Mouse (Mus musculus) midbrain, embryonic 12.5 days (tissue): ENCODE results near the gene Gm13057. TPM values are rescaled to one million over a fixed set of nuclear protein-coding genes. Genes with fewer than 3 reads are reported as not detected.
"Not testable (repeated sequence)": the region's sequence is repeated elsewhere in the genome, so short reads cannot be mapped to it uniquely, and the experiment has no call there.

Source experiments
- ATAC-seq: fragments of 200-750 bp; cut with Nextera tagmentation; 2 replicates; pipeline ENCODE4 v1.8.0; 2017; ENCODE audit warnings: low read depth, moderate TSS enrichment, moderate library complexity; ENCODE audit not compliant: low FRiP score
- H3K27ac ChIP-seq: fragments of 300-500 bp; sonication (generic); replicated peaks from 2 replicates; pipeline ENCODE4 v1.5.1; 2016; ENCODE audit warnings: mild to moderate bottlenecking
- H3K27me3 ChIP-seq: fragments of 300-500 bp; sonication (generic); 2 replicates; pipeline ENCODE4 v1.6.1; 2016; ENCODE audit warnings: mild to moderate bottlenecking
- H3K36me3 ChIP-seq: fragments of 300-500 bp; sonication (generic); 2 replicates; pipeline ENCODE4 v1.6.1; 2016
- H3K4me1 ChIP-seq: fragments of 300-500 bp; sonication (generic); 2 replicates; pipeline ENCODE4 v1.6.1; 2016
- H3K4me2 ChIP-seq: fragments of 300-500 bp; sonication (generic); replicated peaks from 2 replicates; pipeline ENCODE4 v1.6.1; 2016; ENCODE audit warnings: mild to moderate bottlenecking, moderate library complexity
- H3K4me3 ChIP-seq: fragments of 300-500 bp; sonication (generic); 2 replicates; pipeline ENCODE4 v1.5.1; 2016; ENCODE audit warnings: mild to moderate bottlenecking
- H3K9ac ChIP-seq: fragments of 300-500 bp; sonication (generic); replicated peaks from 2 replicates; pipeline ENCODE4 v1.6.1; 2016; ENCODE audit warnings: mild to moderate bottlenecking, moderate library complexity
- H3K9me3 ChIP-seq: fragments of 300-500 bp; sonication (generic); 2 replicates; pipeline ENCODE4 v1.6.1; 2016; ENCODE audit warnings: mild to moderate bottlenecking
- WGBS: fragments of 180-500 bp; shearing (Covaris S2); methylation state at CpG from one replicate; pipeline ENCODE4 v1.1.7; 2016; 5-methylcytosine and 5-hydroxymethylcytosine counted together
- polyA plus RNA-seq: library from polyadenylated mRNA; unstranded; fragments of >200 nt; fragmentation: Nextera tagmentation; extraction: Ambion mirVana; gene quantifications from 2 replicates; pipeline ENCODE4 v1.2.1, GENCODE M21; 2016

Gm13057 gene
- not detected in 2 replicates for polyA plus RNA-seq

- WGBS: no CpG with 5 or more reads among the region's 3 CpGs
- not testable (repeated sequence) for H3K9ac ChIP-seq, H3K27ac ChIP-seq
Measured at GRCm38 (mm10) chr4:143551400-143551799, at the start of gene Gm13057, which contains the start of gene BC080695. Gm13057 (plus strand) TSS chr4:143551709. BC080695 (plus strand) TSS chr4:143551700.

DNA sequence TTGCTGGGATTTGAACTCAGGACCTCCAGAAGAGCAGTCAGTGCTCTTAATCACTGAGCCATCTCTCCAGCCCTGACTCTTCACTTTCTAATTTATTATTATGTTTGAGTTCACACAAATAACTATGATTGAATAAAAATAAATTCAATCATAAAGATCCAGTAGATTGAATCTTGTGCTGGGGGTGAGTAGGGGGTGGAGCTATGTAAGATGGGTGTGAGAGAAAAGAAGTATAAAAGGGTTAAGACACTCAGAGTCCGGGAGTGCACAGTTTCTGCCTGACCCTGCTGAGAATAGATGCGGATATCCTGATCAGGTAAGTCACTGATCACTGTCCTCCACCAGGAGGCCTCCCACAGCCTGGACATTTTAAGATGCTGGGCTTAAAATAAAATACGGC is 40.5 kb upstream of the Gm13057 start, which contains the start of gene Gm13043:
Gm13043 (plus strand) TSS at position 301 of the 400 bp plus-strand sequence.
- H3K4me1 ChIP-seq: no peaks in the 10 kb centered on the region
- H3K4me2 ChIP-seq: no peak within 1 kb of the TSS
- H3K9ac ChIP-seq: no peak within 1 kb of the TSS
- no peak within 1 kb of the TSS for H3K4me3 ChIP-seq
- ATAC-seq: no peak
- H3K27ac ChIP-seq: no peak within 1 kb of the TSS
- no peaks in the 10 kb centered on the region for H3K27me3 ChIP-seq
- H3K36me3 ChIP-seq: no peaks in the 10 kb centered on the region
- WGBS: 87% methylated on average over 3 of the region's 3 CpGs
- no peaks in the 10 kb centered on the region for H3K9me3 ChIP-seq

More at GRCm38 (mm10) chr4:143551400-143551799, at the start of gene Gm13057, which contains the start of gene BC080695:
- H3K4me2 ChIP-seq, H3K27me3 ChIP-seq, H3K4me1 ChIP-seq, H3K9me3 ChIP-seq, H3K36me3 ChIP-seq, H3K4me3 ChIP-seq, ATAC-seq: not testable (repeated sequence)

DNA sequence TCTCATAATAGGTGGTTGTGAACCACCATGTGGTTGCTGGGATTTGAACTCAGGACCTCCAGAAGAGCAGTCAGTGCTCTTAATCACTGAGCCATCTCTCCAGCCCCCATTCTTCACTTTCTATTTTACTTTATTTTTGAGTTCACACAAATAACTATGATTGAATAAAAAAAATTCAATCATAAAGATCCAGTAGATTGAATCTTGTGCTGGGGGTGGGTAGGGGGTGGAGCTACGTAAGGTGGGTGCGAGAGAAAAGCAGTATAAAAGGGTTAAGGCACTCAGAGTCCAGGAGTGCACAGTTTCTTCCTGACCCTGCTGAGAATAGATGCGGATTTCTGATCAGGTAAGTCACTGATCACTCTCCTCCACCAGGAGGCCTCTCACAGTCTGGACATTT is 15.9 kb upstream of the Gm13057 start, which contains the start of gene Gm13040:
Gm13040 (plus strand) TSS at position 301 of the 400 bp plus-strand sequence.
- WGBS: no CpG with 5 or more reads among the region's 3 CpGs
- H3K9ac ChIP-seq, ATAC-seq, H3K4me1 ChIP-seq, H3K4me3 ChIP-seq, H3K9me3 ChIP-seq, H3K27me3 ChIP-seq, H3K4me2 ChIP-seq, H3K27ac ChIP-seq, H3K36me3 ChIP-seq: not testable (repeated sequence)

Other genes starting within 250 kb of the Gm13057 start
- gene Lrrc38, start 202.0 kb upstream of the Gm13057 start, polyA plus RNA-seq: 0.16 and 0.37 TPM in 2 replicates
- gene Pramel1, start 157.3 kb upstream of the Gm13057 start, polyA plus RNA-seq: not detected in 2 replicates
- 22.0 and 23.1 TPM in 2 replicates for gene Pramef8, start 139.3 kb upstream of the Gm13057 start, polyA plus RNA-seq
- not detected in 2 replicates for gene Oog4, start 101.4 kb upstream of the Gm13057 start, polyA plus RNA-seq
- not detected in 2 replicates for gene Gm13043, start 40.4 kb upstream of the Gm13057 start, polyA plus RNA-seq
- not detected in 2 replicates for gene Gm13040, start 15.8 kb upstream of the Gm13057 start, polyA plus RNA-seq
- gene BC080695, start within 50 bp of the Gm13057 start, polyA plus RNA-seq: not detected in 2 replicates
- not detected in 2 replicates for gene Gm13083, start 63.3 kb downstream of the Gm13057 start, polyA plus RNA-seq
- not detected in 2 replicates for gene Gm13088, start 105.5 kb downstream of the Gm13057 start, polyA plus RNA-seq
- gene Gm13089, start 151.0 kb downstream of the Gm13057 start, polyA plus RNA-seq: not detected in 2 replicates
- gene Gm13078, start 167.7 kb downstream of the Gm13057 start, polyA plus RNA-seq: not detected in 2 replicates
- gene Gm13023, start 237.6 kb downstream of the Gm13057 start, polyA plus RNA-seq: not detected in 2 replicates